Mouse (Mus musculus) forebrain, embryonic 11.5 days (tissue): ENCODE data around the gene Serhl. TPM values are rescaled to one million over a fixed set of nuclear protein-coding genes. Genes with fewer than 3 reads are reported as not detected.
A peak's percentile ranks its signal among the peaks of the same experiment; 100 is the strongest.

ENCODE experiments used
- ATAC-seq: fragments of 200-750 bp; cut with Nextera tagmentation; replicated peaks from 2 replicates; pipeline ENCODE4 v1.8.0; 2017; ENCODE audit warnings: moderate TSS enrichment; ENCODE audit not compliant: low FRiP score
- DNase-seq: peaks from one replicate; pipeline ENCODE4 v3.0.0-alpha.2; 2017; ENCODE audit warnings: low spot score
- H3K27ac ChIP-seq: fragments of 300-500 bp; sonication (generic); 2 replicates; pipeline ENCODE4 v1.5.1; 2014; ENCODE audit warnings: low read depth, low read length
- H3K27me3 ChIP-seq: fragments of 300-500 bp; sonication (generic); 2 replicates; pipeline ENCODE4 v1.6.1; 2014; ENCODE audit warnings: mild to moderate bottlenecking, low read length, mixed read lengths; ENCODE audit not compliant: control insufficient read depth, insufficient read depth
- H3K36me3 ChIP-seq: fragments of 300-500 bp; sonication (generic); 2 replicates; pipeline ENCODE4 v1.6.1; 2014; ENCODE audit warnings: mild to moderate bottlenecking, low read length, moderate library complexity, mixed read lengths; ENCODE audit not compliant: control insufficient read depth, insufficient read depth
- H3K4me1 ChIP-seq: fragments of 300-500 bp; sonication (generic); replicated peaks from 2 replicates; pipeline ENCODE4 v1.6.1; 2014; ENCODE audit warnings: low read length, mixed read lengths; ENCODE audit not compliant: control insufficient read depth, insufficient read depth
- H3K4me2 ChIP-seq: fragments of 300-500 bp; sonication (generic); 2 replicates; pipeline ENCODE4 v1.6.1; 2014; ENCODE audit warnings: low read depth, mild to moderate bottlenecking, low read length, moderate library complexity, mixed read lengths; ENCODE audit not compliant: severe bottlenecking
- H3K4me3 ChIP-seq: fragments of 300-500 bp; sonication (generic); 2 replicates; pipeline ENCODE4 v1.5.1; 2014; ENCODE audit warnings: low read depth, low read length
- H3K9ac ChIP-seq: fragments of 300-500 bp; sonication (generic); 2 replicates; pipeline ENCODE4 v1.6.1; 2014; ENCODE audit warnings: low read length
- H3K9me3 ChIP-seq: fragments of 300-500 bp; sonication (generic); 2 replicates; pipeline ENCODE4 v1.6.1; 2016; ENCODE audit warnings: low read length, mixed read lengths; ENCODE audit not compliant: control insufficient read depth
- WGBS: fragments of 180-500 bp; shearing (Covaris S2); extraction: QIAGEN DNeasy Blood & Tissue Kit; methylation state at CpG from one replicate; pipeline ENCODE4 v1.1.7; 2014; 5-methylcytosine and 5-hydroxymethylcytosine counted together
- polyA plus RNA-seq: library from polyadenylated mRNA; unstranded; fragments of >200 nt; fragmentation: Nextera tagmentation; extraction: Ambion mirVana; gene quantifications from 2 replicates; pipeline ENCODE4 v1.2.1, GENCODE M21; 2014

The Serhl gene
- polyA plus RNA-seq, 1 experiment from 2014 or later: 46.0 TPM

DNA sequence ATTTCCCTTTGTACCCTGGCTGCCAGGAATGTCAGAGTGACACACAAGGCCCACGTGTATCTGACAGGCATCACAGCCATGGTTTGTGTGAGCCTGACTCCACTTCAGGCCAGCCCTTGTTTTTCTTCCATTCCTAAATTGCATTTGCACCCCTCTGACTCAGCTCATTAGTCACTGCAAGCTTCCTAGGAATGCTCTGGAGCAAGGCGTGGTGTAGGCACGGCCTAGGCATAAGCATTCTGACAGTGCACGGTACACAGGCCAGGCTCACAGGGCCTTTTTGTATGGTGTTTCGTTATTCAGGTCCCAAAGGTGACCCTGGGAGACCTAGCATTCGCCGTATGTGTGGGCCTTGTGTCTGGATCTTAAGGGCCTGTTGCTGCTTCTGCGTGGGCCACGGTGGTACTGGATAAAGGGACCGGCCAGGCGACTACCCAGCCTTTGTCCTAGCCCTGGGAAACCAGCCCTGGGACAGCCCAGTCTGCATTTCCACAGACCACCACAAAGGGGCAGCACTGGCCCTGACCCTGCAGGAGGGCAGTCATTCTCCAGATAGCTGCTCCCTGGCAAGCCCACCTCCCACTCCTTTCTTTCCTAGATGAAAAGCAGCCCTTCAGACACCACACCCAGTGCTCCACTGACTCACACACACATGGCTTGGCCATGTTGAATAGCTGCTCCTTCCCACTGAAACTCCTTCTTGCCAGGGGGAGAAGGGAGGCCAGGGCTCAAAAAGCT lies 67.8 kb downstream of the Serhl start:
- Histone ChIP-seq H3K36me3 (no peaks in the 10 kb centered on the region; the same call in 1 of the 2 replicates), H3K27ac (no peak overlapping the region), H3K27me3 (no peaks in the 10 kb centered on the region), H3K4me1 (no peaks in the 10 kb centered on the region), H3K4me2 (no peak overlapping the region), H3K9ac (no peak overlapping the region), H3K9me3 (no peaks in the 10 kb centered on the region), H3K4me3 (no peak overlapping the region)
- WGBS: 70% methylated on average over 11 of the region's 11 CpGs
- no peak for ATAC-seq
- peak; percentile 81 for DNase-seq

DNA sequence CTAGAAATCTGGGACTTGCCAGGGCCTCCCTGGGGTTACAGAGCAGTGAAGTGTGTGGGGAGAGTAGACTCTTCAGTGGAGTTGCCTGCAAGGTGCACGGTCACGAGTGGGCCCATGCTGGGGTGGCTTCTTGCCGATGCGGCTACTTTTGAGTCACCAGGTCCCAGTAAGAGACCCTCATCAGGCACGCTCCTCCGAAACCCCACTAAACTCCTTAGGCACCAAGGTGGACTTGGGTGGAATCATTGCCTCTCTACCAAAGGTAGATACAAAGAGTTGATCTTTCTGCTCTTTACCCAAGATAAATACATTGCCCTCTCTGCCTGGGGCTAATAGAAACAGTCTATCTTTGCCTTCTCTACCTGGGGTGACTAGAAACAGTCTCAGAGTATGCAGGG lies 68.4 kb downstream of the Serhl start:
- DNase-seq (no peak), ATAC-seq (no peak)
- no peaks in the 10 kb centered on the region for H3K4me1 ChIP-seq
- H3K27me3 ChIP-seq: no peaks in the 10 kb centered on the region
- no peak overlapping the region for H3K27ac ChIP-seq
- no peak overlapping the region for H3K4me3 ChIP-seq
- no peaks in the 10 kb centered on the region for H3K9me3 ChIP-seq
- no peak overlapping the region for H3K4me2 ChIP-seq
- H3K9ac ChIP-seq: no peak overlapping the region
- H3K36me3 ChIP-seq: no peaks in the 10 kb centered on the region; the same call in 1 of the 2 replicates
- 100% methylated on average over 6 of the region's 6 CpGs for WGBS

DNA sequence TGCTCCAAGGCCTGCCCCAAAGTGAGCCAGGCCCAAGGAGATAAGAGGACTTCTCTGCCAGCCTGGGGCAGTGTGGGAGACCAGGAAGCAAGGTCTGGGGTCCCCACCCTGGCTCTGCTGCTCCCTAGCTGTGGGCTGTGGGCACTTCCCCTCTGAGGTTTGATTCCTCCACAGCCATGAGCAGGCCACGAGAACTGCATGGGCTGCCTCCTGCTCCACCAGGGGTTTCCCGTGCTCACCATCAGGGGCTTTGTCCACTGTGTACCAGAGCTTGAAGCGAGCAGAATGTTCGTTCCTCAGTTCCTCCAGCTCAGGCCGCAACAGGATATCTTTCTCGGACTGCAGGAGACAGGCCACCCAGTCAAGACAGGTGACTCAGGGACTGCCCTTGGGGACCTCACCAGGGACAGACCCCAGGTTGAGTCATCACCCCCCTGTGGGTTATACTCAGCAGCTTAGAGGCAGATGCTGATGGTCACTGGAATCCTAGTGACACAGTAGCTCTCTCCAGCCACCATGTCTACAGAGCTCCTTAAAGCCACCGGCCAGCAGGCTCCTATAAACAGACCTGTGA lies 69.4 kb downstream of the Serhl start:
- Histone ChIP-seq H3K4me1 (no peaks in the 10 kb centered on the region), H3K4me2 (no peak overlapping the region), H3K36me3 (no peaks in the 10 kb centered on the region; the same call in 1 of the 2 replicates), H3K9ac (no peak overlapping the region), H3K27me3 (no peaks in the 10 kb centered on the region), H3K27ac (no peak overlapping the region), H3K9me3 (no peaks in the 10 kb centered on the region), H3K4me3 (no peak overlapping the region)
- 91% methylated on average over 7 of the region's 7 CpGs for WGBS
- ATAC-seq: no peak
- no peak for DNase-seq

DNA sequence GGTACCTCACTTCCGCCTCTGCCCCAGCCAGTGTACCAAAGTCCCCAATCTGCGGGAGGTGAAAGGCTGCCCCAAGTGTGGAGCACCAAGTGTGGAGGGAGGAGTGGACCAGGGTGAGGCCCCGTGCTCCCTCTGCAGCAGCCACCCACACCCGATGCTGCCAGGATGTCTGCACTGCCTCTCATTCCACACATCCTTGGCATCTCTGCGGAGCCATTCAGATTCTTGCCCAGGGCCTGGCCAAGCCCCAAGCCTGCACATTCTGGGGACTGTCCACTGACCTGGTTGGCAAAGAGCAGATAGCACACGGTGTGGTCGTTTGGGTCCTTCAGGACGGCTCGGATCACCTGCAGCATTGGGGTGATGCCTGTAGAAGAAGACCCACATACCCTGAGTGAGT lies 70.5 kb downstream of the Serhl start:
- no peak overlapping the region for H3K9ac ChIP-seq
- DNase-seq (no peak), ATAC-seq (no peak)
- H3K36me3 ChIP-seq: no peaks in the 10 kb centered on the region; the same call in 1 of the 2 replicates
- no peak overlapping the region for H3K4me2 ChIP-seq
- H3K4me1 ChIP-seq: no peaks in the 10 kb centered on the region
- no peak overlapping the region for H3K27ac ChIP-seq
- no peaks in the 10 kb centered on the region for H3K9me3 ChIP-seq
- H3K4me3 ChIP-seq: no peak overlapping the region
- H3K27me3 ChIP-seq: no peaks in the 10 kb centered on the region
- WGBS: 97% methylated on average over 9 of the region's 9 CpGs

DNA sequence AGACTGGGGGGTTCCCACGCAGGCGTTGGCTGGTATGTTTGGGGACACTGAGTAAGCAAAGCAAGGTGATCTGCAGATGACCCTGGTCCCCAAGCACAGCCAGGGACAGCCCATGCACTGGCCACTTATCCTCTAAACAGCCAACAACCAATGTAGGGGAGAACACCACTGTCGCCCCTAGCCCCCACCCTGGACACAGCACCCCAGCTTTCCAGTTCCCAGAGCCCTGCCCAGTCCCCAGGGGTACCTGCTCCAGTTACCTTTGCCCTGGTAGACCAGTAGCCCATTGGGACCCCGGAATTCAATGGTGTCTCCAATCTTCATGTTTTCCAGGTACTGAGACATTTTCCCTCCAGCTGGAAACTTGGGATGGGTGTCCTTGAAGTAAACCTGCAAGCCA lies 71.3 kb downstream of the Serhl start:
- Histone ChIP-seq H3K4me3 (no peak overlapping the region), H3K9me3 (no peaks in the 10 kb centered on the region), H3K4me1 (no peaks in the 10 kb centered on the region), H3K27ac (no peak overlapping the region), H3K27me3 (no peaks in the 10 kb centered on the region), H3K36me3 (no peaks in the 10 kb centered on the region; the same call in 1 of the 2 replicates), H3K4me2 (no peak overlapping the region), H3K9ac (no peak overlapping the region)
- 87% methylated on average over 4 of the region's 4 CpGs for WGBS
- no peak for DNase-seq
- ATAC-seq: no peak

DNA sequence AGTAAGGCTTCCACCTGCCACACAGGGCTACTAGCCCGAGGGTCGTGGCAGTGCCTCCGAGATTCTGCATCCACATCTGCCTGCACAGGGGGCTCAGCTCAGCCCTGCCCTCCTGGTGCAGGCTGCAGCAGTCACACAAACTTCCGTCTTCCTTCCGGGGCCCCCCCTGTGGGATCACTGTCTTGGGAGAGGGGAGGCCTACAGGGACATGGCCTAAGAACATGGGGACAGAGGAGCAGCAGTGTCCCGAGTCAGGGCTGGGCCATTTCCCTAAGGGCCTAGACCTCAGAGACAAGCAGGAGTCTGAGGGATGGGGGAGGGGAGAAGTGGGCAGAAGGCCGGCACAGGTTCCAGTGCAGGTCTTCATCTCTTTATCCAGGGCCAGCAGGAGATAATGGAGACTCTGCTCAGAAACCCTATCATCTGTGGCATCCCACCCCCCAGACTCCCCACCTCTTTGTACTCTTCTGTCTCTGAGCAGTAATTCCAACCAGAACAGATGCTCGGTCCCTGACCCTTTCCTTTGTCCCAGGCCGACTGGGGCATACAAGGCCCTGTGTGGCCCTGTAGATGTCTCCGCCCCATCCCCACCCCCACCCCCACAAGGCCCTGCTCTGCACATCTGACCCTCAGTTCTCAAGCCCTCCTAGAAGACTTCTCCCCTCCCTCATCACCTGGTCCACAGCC lies 71.9 kb downstream of the Serhl start:
- Histone ChIP-seq H3K4me1 (no peaks in the 10 kb centered on the region), H3K4me3 (no peak overlapping the region), H3K4me2 (no peak overlapping the region), H3K9me3 (no peaks in the 10 kb centered on the region), H3K27ac (no peak overlapping the region), H3K36me3 (no peaks in the 10 kb centered on the region; the same call in 1 of the 2 replicates), H3K27me3 (no peaks in the 10 kb centered on the region), H3K9ac (no peak overlapping the region)
- ATAC-seq: no peak
- DNase-seq: no peak
- 35% methylated on average over 10 of the region's 10 CpGs for WGBS

DNA sequence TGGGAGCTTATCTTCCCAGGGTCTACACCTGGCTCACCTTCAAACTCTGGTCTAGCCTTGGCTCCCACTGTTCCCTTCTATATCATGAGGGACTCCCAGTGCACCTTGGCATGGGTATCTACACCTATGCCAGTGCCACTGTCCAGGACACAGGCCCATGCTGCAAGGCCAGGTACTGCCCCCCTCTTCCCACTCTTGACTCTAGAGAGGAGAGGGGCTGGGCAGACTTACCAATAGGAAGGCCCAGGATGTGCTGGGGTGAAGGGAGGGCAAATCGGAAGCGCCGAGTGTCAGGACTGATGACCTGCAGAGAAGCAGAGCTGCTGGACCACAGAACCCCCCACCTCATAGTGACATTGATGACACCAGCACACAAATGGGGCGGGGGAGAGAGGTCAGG lies 72.7 kb downstream of the Serhl start:
- DNase-seq (no peak), ATAC-seq (no peak)
- Histone ChIP-seq H3K4me3 (no peak overlapping the region), H3K36me3 (no peaks in the 10 kb centered on the region; the same call in 1 of the 2 replicates), H3K27me3 (no peaks in the 10 kb centered on the region), H3K27ac (no peak overlapping the region), H3K4me1 (no peaks in the 10 kb centered on the region), H3K9ac (no peak overlapping the region), H3K4me2 (no peak overlapping the region), H3K9me3 (no peaks in the 10 kb centered on the region)
- 94% methylated on average over 4 of the region's 4 CpGs for WGBS

DNA sequence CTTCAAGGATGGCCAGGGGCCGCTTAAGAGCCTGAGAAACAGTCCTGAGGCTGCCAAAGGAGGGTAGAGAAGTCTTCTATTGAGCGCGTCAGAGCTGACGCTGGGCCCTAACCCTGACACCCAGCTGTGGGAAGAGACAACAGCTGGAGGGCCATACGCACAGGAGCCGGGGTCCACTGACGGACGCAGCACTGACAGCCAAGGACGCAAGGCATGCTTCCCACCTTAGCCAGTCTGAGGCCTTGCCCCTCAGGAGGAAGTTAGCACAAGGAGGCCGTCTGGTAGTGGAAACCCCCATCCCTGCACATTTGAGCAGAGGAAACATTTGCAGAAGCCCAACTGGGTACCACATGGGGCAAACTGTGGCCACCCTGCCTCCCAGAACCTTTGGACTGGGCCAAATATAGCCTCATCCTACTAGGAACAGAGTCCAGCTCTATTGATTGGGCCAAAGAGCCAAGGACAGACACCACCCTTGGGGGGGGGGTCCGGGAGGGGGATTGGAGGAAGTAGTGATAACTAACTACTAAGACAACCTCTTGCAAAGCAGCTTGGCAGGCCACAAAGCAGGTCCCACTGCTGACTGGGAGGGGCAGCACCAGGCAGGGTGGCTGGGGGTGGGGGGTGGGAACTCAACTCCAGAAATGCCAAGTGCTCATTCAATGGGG lies 73.6 kb downstream of the Serhl start:
- Histone ChIP-seq H3K36me3 (no peaks in the 10 kb centered on the region; the same call in 1 of the 2 replicates), H3K27ac (no peak overlapping the region)
- no peak for ATAC-seq

More for the DNA sequence above, 73.6 kb downstream of the Serhl start:
- H3K4me1 ChIP-seq: no peaks in the 10 kb centered on the region
- no peak overlapping the region for H3K4me2 ChIP-seq
- H3K9me3 ChIP-seq: no peaks in the 10 kb centered on the region
- no peak for DNase-seq
- no peaks in the 10 kb centered on the region for H3K27me3 ChIP-seq
- 88% methylated on average over 11 of the region's 11 CpGs for WGBS
- H3K9ac ChIP-seq: no peak overlapping the region
- H3K4me3 ChIP-seq: no peak overlapping the region
